Mouse (Mus musculus) embryo, embryonic 10.5 days (tissue): ENCODE measurements around the gene Hmgcll1.

Source experiments
- DNase-seq: peaks from one replicate; pipeline ENCODE4 v3.0.0-alpha.2; 2015; ENCODE audit warnings: low spot score

Gene Hmgcll1

GRCm38 (mm10) chr9:76014631-76015531, at the start of gene Hmgcll1:
Hmgcll1 (plus strand) TSS chr9:76014855.
- peak; percentile 56 for DNase-seq

GRCm38 (mm10) chr9:75980097-75980496, 34.6 kb upstream of the Hmgcll1 start:
- no peak for DNase-seq

- DNase-seq: no peak
Observed at GRCm38 (mm10) chr9:75981139-75981538, 33.5 kb upstream of the Hmgcll1 start.

- no peak for DNase-seq
Observed at GRCm38 (mm10) chr9:75989491-75989890, 25.2 kb upstream of the Hmgcll1 start.

- no peak for DNase-seq
Observed at GRCm38 (mm10) chr9:75998791-75999350, 15.8 kb upstream of the Hmgcll1 start.

- DNase-seq: peak; percentile 39
Observed at GRCm38 (mm10) chr9:76000876-76001858, 13.5 kb upstream of the Hmgcll1 start.

GRCm38 (mm10) chr9:76003066-76003465, 11.6 kb upstream of the Hmgcll1 start:
- no peak for DNase-seq

- peak; percentile 40 for DNase-seq
Observed at GRCm38 (mm10) chr9:76003637-76004036, 11.0 kb upstream of the Hmgcll1 start.

- DNase-seq: peak; percentile 61
Observed at GRCm38 (mm10) chr9:76007342-76007970, 7.2 kb upstream of the Hmgcll1 start.

GRCm38 (mm10) chr9:76013789-76014188, 866 bp upstream of the Hmgcll1 start:
- DNase-seq: no peak

GRCm38 (mm10) chr9:76015971-76016370, 1.3 kb downstream of the Hmgcll1 start:
- no peak for DNase-seq

GRCm38 (mm10) chr9:76016506-76016905, 1.9 kb downstream of the Hmgcll1 start:
- no peak for DNase-seq

- DNase-seq: no peak
Observed at GRCm38 (mm10) chr9:76023551-76023973, 8.9 kb downstream of the Hmgcll1 start.

- peak; percentile 19 for DNase-seq
Observed at GRCm38 (mm10) chr9:76024277-76025246, 9.9 kb downstream of the Hmgcll1 start.

GRCm38 (mm10) chr9:76029471-76030199, 15.0 kb downstream of the Hmgcll1 start:
- DNase-seq: no peak

- no peak for DNase-seq
Observed at GRCm38 (mm10) chr9:76035058-76035457, 20.4 kb downstream of the Hmgcll1 start.

- no peak for DNase-seq
Observed at GRCm38 (mm10) chr9:76038327-76039103, 23.9 kb downstream of the Hmgcll1 start.

- DNase-seq: no peak
Observed at GRCm38 (mm10) chr9:76039711-76040110, 25.1 kb downstream of the Hmgcll1 start.

- no peak for DNase-seq
Observed at GRCm38 (mm10) chr9:76043341-76043740, 28.7 kb downstream of the Hmgcll1 start.
